Mouse (Mus musculus): ENCODE results near the gene Tmed4. TPM values are rescaled to one million over a fixed set of nuclear protein-coding genes. Genes with fewer than 3 reads are reported as not detected.
A peak's percentile ranks its signal among the peaks of the same experiment; 100 is the strongest.

Gene Tmed4
- polyA plus RNA-seq (2012; rRNA removed) (132 and 137 TPM in 2 replicates), polyA plus RNA-seq (2014; fragmentation: Nextera tagmentation; extraction: Ambion mirVana) (108 and 120 TPM in 2 replicates)

GRCm38 (mm10) chr11:6274387-6275093 lies at the start of gene Tmed4:
TSS of gene Tmed4 (minus strand) at chr11:6274870.
- WGBS, result under 1% methylated on average over 28 of the region's 39 CpGs
- Histone ChIP-seq H3K9ac (ENCODE audit: low read depth, low read length, severe bottlenecking) (peak within 1 kb of the TSS; percentile 74), H3K27me3 (ENCODE audit: control insufficient read depth, insufficient read depth, low read length) (no peaks in the 10 kb centered on the region), H3K27ac (replicated peaks; ENCODE audit: low read depth, low read length) (peak within 1 kb of the TSS; percentile 58; the same call in 1 of the 2 replicates), H3K36me3 (ENCODE audit: control insufficient read depth, insufficient read depth, low read length) (peaks cover 15% of the 10 kb centered on the region), H3K9me3 (ENCODE audit: control insufficient read depth, low read length) (no peaks in the 10 kb centered on the region), H3K4me2 (replicated peaks; ENCODE audit: low read depth, low read length, severe bottlenecking) (peak within 1 kb of the TSS; percentile 75), H3K4me1 (ENCODE audit: control insufficient read depth, insufficient read depth, low read length) (0 out of 2 replicates have a peak, but pooled peaks cover 8% of the 10 kb centered on the region), H3K4me3 (replicated peaks; ENCODE audit: low read length) (peak within 1 kb of the TSS; percentile 77)
- peak; percentile 84; the same call in 1 of the 2 replicates for TF ChIP-seq POLR2A (IDR thresholded peaks at IDR 0.05; ENCODE audit: borderline replicate concordance, extremely low read depth, insufficient read depth, insufficient read length)
- peak; percentile 97 for DNase-seq (ENCODE audit: low spot score)
- ATAC-seq (ENCODE audit: low FRiP score, low read depth), result peak; percentile 97

GRCm38 (mm10) chr11:6323348-6323747 lies 48.7 kb upstream of the Tmed4 start:
- no peaks in the 10 kb centered on the region for H3K4me1 ChIP-seq (ENCODE audit: control insufficient read depth, insufficient read depth, low read length)
- H3K9me3 ChIP-seq (ENCODE audit: control insufficient read depth, low read length), result no peaks in the 10 kb centered on the region
- no peaks in the 10 kb centered on the region for H3K27me3 ChIP-seq (ENCODE audit: control insufficient read depth, insufficient read depth, low read length)
- H3K36me3 ChIP-seq (ENCODE audit: control insufficient read depth, insufficient read depth, low read length), result peaks cover 31% of the 10 kb centered on the region
- H3K4me2 ChIP-seq (replicated peaks; ENCODE audit: low read depth, low read length, severe bottlenecking), result no peak overlapping the region
- H3K9ac ChIP-seq (ENCODE audit: low read depth, low read length, severe bottlenecking), result no peak overlapping the region
- ATAC-seq (ENCODE audit: low FRiP score, low read depth), result no peak
- 82% methylated on average over 5 of the region's 5 CpGs for WGBS
- no peak overlapping the region for H3K4me3 ChIP-seq (replicated peaks; ENCODE audit: low read length)
- no peak for DNase-seq (ENCODE audit: low spot score)
- TF ChIP-seq POLR2A (IDR thresholded peaks at IDR 0.05; ENCODE audit: borderline replicate concordance, extremely low read depth, insufficient read depth, insufficient read length), result no peak
- H3K27ac ChIP-seq (replicated peaks; ENCODE audit: low read depth, low read length), result no peak overlapping the region

- H3K9ac ChIP-seq (ENCODE audit: low read depth, low read length, severe bottlenecking), result no peak overlapping the region
- H3K4me2 ChIP-seq (replicated peaks; ENCODE audit: low read depth, low read length, severe bottlenecking), result no peak overlapping the region
- no peak overlapping the region for H3K27ac ChIP-seq (replicated peaks; ENCODE audit: low read depth, low read length)
- no peak overlapping the region for H3K4me3 ChIP-seq (replicated peaks; ENCODE audit: low read length)
- no peaks in the 10 kb centered on the region for H3K4me1 ChIP-seq (ENCODE audit: control insufficient read depth, insufficient read depth, low read length)
- H3K36me3 ChIP-seq (ENCODE audit: control insufficient read depth, insufficient read depth, low read length), result peaks cover 38% of the 10 kb centered on the region
- WGBS, result 91% methylated on average over 2 of the region's 2 CpGs
- no peaks in the 10 kb centered on the region for H3K27me3 ChIP-seq (ENCODE audit: control insufficient read depth, insufficient read depth, low read length)
- ATAC-seq (ENCODE audit: low FRiP score, low read depth) (no peak), DNase-seq (ENCODE audit: low spot score) (no peak)
- TF ChIP-seq POLR2A (IDR thresholded peaks at IDR 0.05; ENCODE audit: borderline replicate concordance, extremely low read depth, insufficient read depth, insufficient read length), result no peak
- no peaks in the 10 kb centered on the region for H3K9me3 ChIP-seq (ENCODE audit: control insufficient read depth, low read length)
Measured at GRCm38 (mm10) chr11:6322086-6322485, 47.4 kb upstream of the Tmed4 start.

GRCm38 (mm10) chr11:6319374-6319773 lies 44.7 kb upstream of the Tmed4 start:
- Histone ChIP-seq H3K9me3 (ENCODE audit: control insufficient read depth, low read length) (no peaks in the 10 kb centered on the region), H3K4me2 (replicated peaks; ENCODE audit: low read depth, low read length, severe bottlenecking) (no peak overlapping the region), H3K27ac (replicated peaks; ENCODE audit: low read depth, low read length) (no peak overlapping the region), H3K4me3 (replicated peaks; ENCODE audit: low read length) (no peak overlapping the region), H3K9ac (ENCODE audit: low read depth, low read length, severe bottlenecking) (no peak overlapping the region), H3K4me1 (ENCODE audit: control insufficient read depth, insufficient read depth, low read length) (no peaks in the 10 kb centered on the region), H3K36me3 (ENCODE audit: control insufficient read depth, insufficient read depth, low read length) (peaks cover 55% of the 10 kb centered on the region), H3K27me3 (ENCODE audit: control insufficient read depth, insufficient read depth, low read length) (no peaks in the 10 kb centered on the region)
- DNase-seq (ENCODE audit: low spot score), result no peak
- no peak for TF ChIP-seq POLR2A (IDR thresholded peaks at IDR 0.05; ENCODE audit: borderline replicate concordance, extremely low read depth, insufficient read depth, insufficient read length)
- WGBS, result 82% methylated on average over 2 of the region's 2 CpGs
- ATAC-seq (ENCODE audit: low FRiP score, low read depth), result no peak

DNA sequence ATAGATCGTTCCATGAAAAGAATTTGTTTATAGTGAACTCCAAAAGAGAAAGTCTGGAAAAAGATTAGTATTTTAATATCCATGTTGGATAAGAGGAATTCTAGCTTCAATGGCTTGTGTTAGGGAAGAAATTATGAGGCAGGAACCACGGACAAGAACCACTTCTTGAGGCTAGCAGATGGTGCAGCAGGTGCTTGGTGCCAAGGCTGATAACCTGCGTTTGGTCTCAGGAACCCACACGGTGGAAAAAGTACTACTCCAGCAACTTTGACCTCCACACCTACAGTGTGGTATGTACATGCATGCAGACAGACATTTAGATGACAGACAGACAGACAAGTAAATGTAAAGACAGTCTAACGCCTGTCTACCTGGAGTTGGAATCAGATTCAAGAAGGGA lies 43.9 kb upstream of the Tmed4 start:
- WGBS, result 92% methylated on average over 5 of the region's 5 CpGs
- Histone ChIP-seq H3K9ac (ENCODE audit: low read depth, low read length, severe bottlenecking) (no peak overlapping the region), H3K4me3 (replicated peaks; ENCODE audit: low read length) (no peak overlapping the region), H3K27ac (replicated peaks; ENCODE audit: low read depth, low read length) (no peak overlapping the region), H3K27me3 (ENCODE audit: control insufficient read depth, insufficient read depth, low read length) (no peaks in the 10 kb centered on the region), H3K4me1 (ENCODE audit: control insufficient read depth, insufficient read depth, low read length) (no peaks in the 10 kb centered on the region), H3K9me3 (ENCODE audit: control insufficient read depth, low read length) (no peaks in the 10 kb centered on the region), H3K4me2 (replicated peaks; ENCODE audit: low read depth, low read length, severe bottlenecking) (no peak overlapping the region), H3K36me3 (ENCODE audit: control insufficient read depth, insufficient read depth, low read length) (peaks cover 53% of the 10 kb centered on the region)
- TF ChIP-seq POLR2A (IDR thresholded peaks at IDR 0.05; ENCODE audit: borderline replicate concordance, extremely low read depth, insufficient read depth, insufficient read length), result no peak
- ATAC-seq (ENCODE audit: low FRiP score, low read depth) (no peak), DNase-seq (ENCODE audit: low spot score) (no peak)

All from limb, embryonic 14.5 days (tissue).